Mouse (Mus musculus) E14TG2a.4 (cell line): ENCODE data around the gene Olfr1381.
"Not testable (repeated sequence)": the region's sequence is repeated elsewhere in the genome, so short reads cannot be mapped to it uniquely, and the experiment has no call there.

Experiments used
- CTCF ChIP-seq: conservative IDR thresholded peaks from 2 replicates; pipeline ENCODE4 v1.5.1; 2014; ENCODE audit warnings: low read length
- NANOG ChIP-seq: IDR thresholded peaks from 2 replicates; pipeline ENCODE4 v1.6.1; 2014; ENCODE audit warnings: borderline replicate concordance, low read length, mixed read lengths
- POU5F1 ChIP-seq: IDR thresholded peaks from 2 replicates; pipeline ENCODE4 v1.6.1; 2014; ENCODE audit warnings: low read length, borderline replicate concordance

DNA sequence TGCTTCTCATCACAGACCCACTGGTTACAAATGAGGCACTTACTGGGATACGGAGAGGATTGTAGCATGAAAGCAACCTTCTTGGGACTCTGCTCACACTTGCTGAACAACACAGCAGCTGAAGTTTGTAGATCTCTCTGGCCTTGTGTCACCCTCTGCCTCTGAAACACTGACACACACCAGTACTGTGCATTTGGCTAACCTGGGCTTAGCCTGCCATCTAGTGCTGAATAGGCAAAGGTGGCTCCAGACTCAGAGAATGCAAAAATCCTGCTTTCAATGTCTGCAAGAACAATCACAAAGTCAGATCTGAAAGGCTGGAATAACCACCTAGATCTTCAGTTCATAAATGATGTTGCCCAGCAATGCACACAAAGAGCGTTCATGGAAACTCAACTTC is 6.6 kb upstream of the Olfr1381 start:
- TF ChIP-seq CTCF = peak; percentile 8; the same call in 1 of the 2 replicates
- TF ChIP-seq NANOG, POU5F1: not testable (repeated sequence)
